Mouse (Mus musculus) hindbrain, embryonic 14.5 days (tissue): Measurements from ENCODE around the gene Casq2. TPM values are rescaled to one million over a fixed set of nuclear protein-coding genes. Genes with fewer than 3 reads are reported as not detected.
A peak's percentile ranks its signal among the peaks of the same experiment; 100 is the strongest.

Source experiments
- ATAC-seq: fragments of 200-750 bp; cut with Nextera tagmentation; 2 replicates; pipeline ENCODE4 v1.8.0; 2017; ENCODE audit warnings: moderate number of reproducible peaks, mild to moderate bottlenecking, moderate TSS enrichment, moderate library complexity; ENCODE audit not compliant: low FRiP score
- DNase-seq: peaks from one replicate; pipeline ENCODE4 v3.0.0-alpha.2; 2015; ENCODE audit warnings: low spot score
- H3K27ac ChIP-seq: fragments of 300-500 bp; sonication (generic); 2 replicates; pipeline ENCODE4 v1.5.1; 2014; ENCODE audit warnings: mild to moderate bottlenecking, moderate library complexity
- H3K27me3 ChIP-seq: fragments of 300-500 bp; sonication (generic); 2 replicates; pipeline ENCODE4 v1.6.1; 2014; ENCODE audit warnings: mild to moderate bottlenecking, low read length, mixed read lengths; ENCODE audit not compliant: control insufficient read depth, insufficient read depth
- H3K36me3 ChIP-seq: fragments of 300-500 bp; sonication (generic); replicated peaks from 2 replicates; pipeline ENCODE4 v1.6.1; 2014; ENCODE audit not compliant: control insufficient read depth, insufficient read depth
- H3K4me1 ChIP-seq: fragments of 300-500 bp; sonication (generic); replicated peaks from 2 replicates; pipeline ENCODE4 v1.6.1; 2014; ENCODE audit warnings: antibody characterized with exemption, low read length, mixed read lengths; ENCODE audit not compliant: control insufficient read depth, insufficient read depth
- H3K4me2 ChIP-seq: fragments of 300-500 bp; sonication (generic); replicated peaks from 2 replicates; pipeline ENCODE4 v1.6.1; 2014; ENCODE audit warnings: mild to moderate bottlenecking, moderate library complexity
- H3K4me3 ChIP-seq: fragments of 300-500 bp; sonication (generic); replicated peaks from 2 replicates; pipeline ENCODE4 v1.5.1; 2014; ENCODE audit warnings: mild to moderate bottlenecking, low read length
- H3K9ac ChIP-seq: fragments of 300-500 bp; sonication (generic); 2 replicates; pipeline ENCODE4 v1.6.1; 2014
- H3K9me3 ChIP-seq: fragments of 300-500 bp; sonication (generic); 2 replicates; pipeline ENCODE4 v1.6.1; 2016; ENCODE audit warnings: low read length; ENCODE audit not compliant: control insufficient read depth
- WGBS: fragments of 180-500 bp; shearing (Covaris S2); extraction: QIAGEN DNeasy Blood & Tissue Kit; methylation state at CpG from one replicate; pipeline ENCODE4 v1.1.7; 2014; 5-methylcytosine and 5-hydroxymethylcytosine counted together
- polyA plus RNA-seq: library from polyadenylated mRNA; unstranded; fragments of >200 nt; fragmentation: Nextera tagmentation; extraction: Ambion mirVana; gene quantifications from 2 replicates; pipeline ENCODE4 v1.2.1, GENCODE M21; 2014

Gene Casq2
- 0.16 and 0.32 TPM in 2 replicates for polyA plus RNA-seq

DNA sequence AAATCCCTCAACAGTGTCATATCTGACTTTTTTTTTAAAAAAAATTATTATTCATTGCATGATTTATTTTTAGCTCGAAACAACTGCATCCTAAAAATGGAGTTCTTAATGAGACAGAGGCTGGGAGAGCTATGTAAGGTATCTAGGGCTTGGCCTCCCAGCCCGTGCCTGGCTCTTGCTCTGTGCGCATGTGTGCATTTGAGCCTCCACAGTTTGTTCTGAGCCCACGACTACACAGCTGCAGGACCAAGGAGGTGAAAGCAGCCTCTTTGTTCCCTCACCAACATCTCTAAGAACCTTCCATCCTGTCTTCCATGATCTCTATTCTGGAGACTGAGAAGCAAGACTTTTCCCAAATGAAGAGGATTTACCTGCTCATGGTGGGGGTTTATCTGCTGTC lies at the start of gene Casq2:
TSS of gene Casq2 (plus strand) at position 133 of the 400 bp plus-strand sequence.
- no peaks in the 10 kb centered on the region for H3K9me3 ChIP-seq
- DNase-seq = no peak
- no peak within 1 kb of the TSS for H3K4me3 ChIP-seq
- H3K27me3 ChIP-seq = 0 out of 2 replicates have a peak, but pooled peaks cover 13% of the 10 kb centered on the region
- no peak within 1 kb of the TSS for H3K9ac ChIP-seq
- no peak within 1 kb of the TSS for H3K27ac ChIP-seq
- WGBS = 77% methylated on average over 4 of the region's 4 CpGs
- H3K4me2 ChIP-seq = no peak within 1 kb of the TSS
- no peak for ATAC-seq
- no peaks in the 10 kb centered on the region for H3K4me1 ChIP-seq
- H3K36me3 ChIP-seq = no peaks in the 10 kb centered on the region

DNA sequence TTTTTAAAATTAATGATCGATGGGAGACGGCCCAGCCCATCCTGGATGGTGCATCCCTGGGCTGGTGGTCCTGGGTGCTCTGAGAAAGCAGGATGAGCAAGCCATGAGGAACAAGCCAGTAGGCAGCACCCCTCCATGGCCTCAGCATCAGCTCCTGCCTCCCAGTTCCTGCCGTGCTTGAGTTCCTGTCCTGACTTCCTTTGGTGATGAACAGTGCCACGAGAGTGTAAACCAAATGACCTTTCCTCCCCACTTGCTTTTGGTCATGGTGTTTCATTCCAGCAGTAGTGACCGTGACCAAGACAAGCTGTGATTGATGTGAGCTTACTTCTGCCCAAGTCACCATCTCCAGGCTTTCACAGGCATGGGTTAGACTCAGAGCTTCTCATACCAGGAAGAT lies 48.4 kb upstream of the Casq2 start:
- H3K9ac ChIP-seq = no peak overlapping the region
- no peak for ATAC-seq
- H3K4me1 ChIP-seq = no peaks in the 10 kb centered on the region
- H3K4me2 ChIP-seq = no peak overlapping the region
- no peaks in the 10 kb centered on the region for H3K27me3 ChIP-seq
- no peaks in the 10 kb centered on the region for H3K36me3 ChIP-seq
- no peak overlapping the region for H3K4me3 ChIP-seq
- H3K27ac ChIP-seq = no peak overlapping the region
- WGBS = 88% methylated on average over 5 of the region's 5 CpGs
- DNase-seq = no peak
- 0 out of 2 replicates have a peak, but pooled peaks cover 6% of the 10 kb centered on the region for H3K9me3 ChIP-seq

DNA sequence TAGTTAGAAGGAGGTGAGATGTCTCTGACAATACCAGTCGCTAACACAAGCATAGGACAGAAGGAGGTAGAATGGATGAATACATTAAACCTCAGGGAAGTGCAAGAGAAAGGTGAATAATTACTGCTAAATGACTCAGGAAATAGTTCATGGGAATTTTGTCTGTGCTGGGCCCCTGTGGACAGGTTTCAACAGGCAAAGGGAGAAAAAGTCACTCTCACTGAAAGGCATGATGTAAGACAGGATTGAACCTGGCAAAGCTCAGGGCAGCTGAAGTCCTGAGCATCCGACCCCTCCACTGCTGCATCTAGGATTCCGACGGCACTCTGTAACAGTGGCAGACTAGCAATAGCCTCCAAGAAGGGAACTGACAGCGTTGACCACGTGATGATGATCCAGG lies 47.6 kb upstream of the Casq2 start:
- Histone ChIP-seq H3K9me3 (0 out of 2 replicates have a peak, but pooled peaks cover 6% of the 10 kb centered on the region), H3K9ac (no peak overlapping the region), H3K4me2 (no peak overlapping the region), H3K4me1 (no peaks in the 10 kb centered on the region), H3K27ac (no peak overlapping the region), H3K4me3 (no peak overlapping the region), H3K27me3 (no peaks in the 10 kb centered on the region), H3K36me3 (no peaks in the 10 kb centered on the region)
- WGBS = 75% methylated on average over 6 of the region's 6 CpGs
- no peak for DNase-seq
- no peak for ATAC-seq

DNA sequence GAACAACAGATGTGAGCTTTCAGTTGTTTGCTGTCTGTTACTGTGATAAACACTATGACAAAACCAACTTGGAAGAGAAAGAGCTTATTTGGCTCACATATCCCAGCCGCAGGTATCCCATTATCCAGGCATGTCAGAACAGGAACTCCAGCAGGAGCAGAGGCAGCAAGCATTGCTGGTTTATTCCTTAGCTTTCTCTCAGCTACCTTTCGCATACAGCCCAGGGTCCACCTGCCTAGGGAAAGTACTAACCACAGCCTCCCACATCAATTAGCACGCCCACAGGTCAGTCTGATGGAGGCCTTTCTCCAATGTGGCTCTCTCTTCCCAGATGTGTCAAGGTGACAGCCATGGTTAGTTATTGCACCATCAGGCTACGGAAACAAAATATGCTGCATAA lies 44.6 kb upstream of the Casq2 start:
- Histone ChIP-seq H3K27me3 (no peaks in the 10 kb centered on the region), H3K27ac (no peak overlapping the region), H3K4me3 (no peak overlapping the region), H3K9me3 (0 out of 2 replicates have a peak, but pooled peaks cover 6% of the 10 kb centered on the region), H3K9ac (no peak overlapping the region), H3K36me3 (no peaks in the 10 kb centered on the region), H3K4me1 (no peaks in the 10 kb centered on the region), H3K4me2 (no peak overlapping the region)
- WGBS = 92% methylated on average over 4 of the region's 4 CpGs
- ATAC-seq = no peak
- no peak for DNase-seq

DNA sequence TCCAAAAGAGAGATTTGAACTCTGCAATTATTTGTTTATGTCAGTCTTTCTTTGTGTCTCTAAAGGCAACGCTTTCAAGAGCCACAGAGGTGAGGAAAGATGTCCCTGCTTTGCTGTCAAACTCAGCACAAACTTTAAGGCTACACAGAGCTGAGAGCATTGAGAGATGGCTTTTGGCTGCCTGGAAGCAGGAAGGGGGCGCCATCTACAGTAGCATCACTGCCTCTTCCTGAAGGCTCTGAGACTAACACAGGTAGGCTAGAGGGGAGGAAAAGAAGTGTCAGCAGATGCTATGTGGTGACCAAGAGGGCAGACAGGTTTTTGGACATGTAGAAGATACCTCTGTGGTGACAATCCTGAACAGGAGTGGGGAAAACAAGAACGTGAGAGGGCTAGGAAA lies 41.1 kb upstream of the Casq2 start:
- H3K4me2 ChIP-seq = no peak overlapping the region
- H3K4me1 ChIP-seq = no peaks in the 10 kb centered on the region; the same call in 1 of the 2 replicates
- DNase-seq = no peak
- H3K36me3 ChIP-seq = no peaks in the 10 kb centered on the region
- no peaks in the 10 kb centered on the region for H3K27me3 ChIP-seq
- H3K27ac ChIP-seq = no peak overlapping the region
- WGBS = 43% methylated on average over 3 of the region's 3 CpGs
- H3K9me3 ChIP-seq = no peaks in the 10 kb centered on the region
- H3K9ac ChIP-seq = no peak overlapping the region
- no peak overlapping the region for H3K4me3 ChIP-seq
- no peak for ATAC-seq

DNA sequence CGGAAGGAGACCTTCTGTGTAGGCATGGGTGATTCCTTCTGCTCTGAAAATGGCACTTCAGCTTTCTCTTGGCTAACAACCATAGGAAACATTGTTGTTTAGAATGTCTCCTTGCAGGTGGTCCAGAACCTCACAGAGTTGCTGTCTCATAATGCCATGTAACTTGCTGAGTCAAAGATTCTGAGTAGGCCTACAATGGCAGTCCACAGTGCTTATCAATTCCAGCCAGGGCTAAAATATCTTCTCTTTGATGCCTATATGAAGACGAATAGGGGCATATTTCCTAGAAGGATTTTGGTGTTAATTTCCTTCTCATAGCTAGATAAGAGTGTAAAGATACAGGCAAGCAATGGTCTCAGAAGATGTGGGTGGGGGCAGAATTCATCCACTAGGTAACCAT lies 38.7 kb upstream of the Casq2 start:
- no peaks in the 10 kb centered on the region; the same call in 1 of the 2 replicates for H3K4me1 ChIP-seq
- no peaks in the 10 kb centered on the region for H3K9me3 ChIP-seq
- WGBS = 94% methylated on average over 2 of the region's 2 CpGs
- ATAC-seq (no peak), DNase-seq (no peak)
- H3K9ac ChIP-seq = no peak overlapping the region
- H3K36me3 ChIP-seq = no peaks in the 10 kb centered on the region
- H3K4me3 ChIP-seq = no peak overlapping the region
- H3K27ac ChIP-seq = no peak overlapping the region
- no peaks in the 10 kb centered on the region for H3K27me3 ChIP-seq
- no peak overlapping the region for H3K4me2 ChIP-seq

DNA sequence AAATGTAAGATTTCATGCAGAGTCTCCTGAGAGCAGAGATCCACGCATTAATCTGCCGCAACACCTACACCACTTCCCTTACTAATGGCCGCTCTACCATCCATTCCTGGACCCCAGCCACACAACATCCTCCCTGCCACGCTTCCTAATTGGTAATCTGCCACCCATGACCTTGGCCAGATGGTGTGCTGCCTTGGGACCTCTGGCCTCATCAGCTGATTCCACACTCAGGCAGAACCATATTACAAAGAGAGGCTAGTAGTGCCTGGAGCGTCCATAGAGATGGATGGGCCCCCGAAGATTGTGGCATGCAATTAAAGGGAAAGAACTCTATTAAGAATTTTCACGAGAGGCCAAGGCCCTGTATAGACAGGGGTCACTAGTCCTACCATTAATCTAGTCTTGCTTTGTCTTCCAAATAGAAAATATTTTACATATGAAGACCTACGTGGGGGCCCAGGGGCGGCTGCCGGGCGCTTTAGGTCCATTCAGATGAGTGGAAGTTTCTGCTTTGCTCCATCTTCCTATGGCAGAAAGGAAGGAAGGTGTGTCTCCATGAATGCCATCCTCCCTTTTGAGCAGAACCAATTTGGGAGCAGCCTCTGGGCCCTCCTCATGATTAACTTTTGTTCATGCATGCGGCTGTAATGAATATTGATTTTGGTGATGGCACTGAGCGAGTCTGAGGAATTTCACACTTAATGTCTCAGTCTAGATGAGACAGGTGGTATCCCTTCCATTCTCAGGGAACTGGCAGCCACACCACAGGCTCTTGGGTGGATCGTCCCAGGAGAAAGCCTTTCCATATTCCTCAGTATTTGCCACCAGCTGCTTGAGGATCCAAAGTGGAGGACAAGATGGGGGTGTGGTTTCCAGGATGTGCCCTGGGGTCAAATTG lies 36.8 kb upstream of the Casq2 start:
- no peaks in the 10 kb centered on the region; the same call in 1 of the 2 replicates for H3K4me1 ChIP-seq
- H3K36me3 ChIP-seq = no peaks in the 10 kb centered on the region
- no peaks in the 10 kb centered on the region for H3K27me3 ChIP-seq
- H3K27ac ChIP-seq = peak overlapping the region; percentile 61
- H3K9ac ChIP-seq = no peak overlapping the region
- DNase-seq (peak; percentile 55), ATAC-seq (peak; percentile 85)
- no peak overlapping the region for H3K4me2 ChIP-seq
- WGBS = 22% methylated on average over 14 of the region's 14 CpGs
- H3K9me3 ChIP-seq = no peaks in the 10 kb centered on the region
- no peak overlapping the region for H3K4me3 ChIP-seq

DNA sequence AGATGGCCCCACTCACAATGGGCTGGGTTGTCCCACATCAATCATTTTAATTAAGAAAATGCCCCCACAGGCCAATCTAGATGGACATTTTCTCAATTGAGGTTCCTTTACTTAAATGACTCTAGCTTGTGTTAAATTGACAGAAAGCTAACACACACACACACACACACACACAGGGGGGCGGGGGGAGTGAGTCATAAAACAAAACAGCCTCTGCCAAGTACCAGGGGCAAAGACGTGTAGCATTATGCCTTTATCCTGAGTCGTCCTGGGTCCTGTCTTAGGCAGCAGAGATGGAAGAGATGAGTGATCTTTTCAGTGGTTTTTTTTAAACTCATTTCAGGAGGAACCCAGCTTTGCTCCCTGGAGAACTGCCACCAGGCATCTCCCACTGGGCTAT lies 34.2 kb upstream of the Casq2 start:
- ATAC-seq (no peak), DNase-seq (no peak)
- Histone ChIP-seq H3K9me3 (no peaks in the 10 kb centered on the region), H3K27ac (no peak overlapping the region), H3K27me3 (no peaks in the 10 kb centered on the region), H3K4me3 (no peak overlapping the region), H3K36me3 (no peaks in the 10 kb centered on the region), H3K9ac (no peak overlapping the region), H3K4me2 (no peak overlapping the region), H3K4me1 (peaks cover 3% of the 10 kb centered on the region; the same call in 1 of the 2 replicates)
- 38% methylated on average over 3 of the region's 3 CpGs for WGBS

DNA sequence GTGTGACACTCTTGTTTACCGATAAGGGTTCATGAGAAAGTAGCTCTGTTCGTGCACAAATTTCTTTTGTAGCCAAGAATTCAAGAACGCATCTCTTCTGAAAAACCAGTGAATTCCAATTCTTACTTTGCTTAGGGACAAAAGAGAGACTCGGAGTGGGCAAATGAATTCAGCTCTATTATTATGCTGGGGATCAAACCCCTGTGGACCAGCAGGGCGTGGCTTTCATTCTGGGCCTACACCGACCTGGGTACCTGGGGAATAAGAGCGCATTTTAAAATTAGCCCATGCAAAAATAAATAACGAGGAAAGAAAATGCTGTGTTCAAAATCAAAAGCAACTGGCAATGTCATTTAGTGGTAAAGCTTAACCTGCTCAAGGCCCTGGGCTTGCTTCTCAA lies 32.9 kb upstream of the Casq2 start:
- no peaks in the 10 kb centered on the region for H3K36me3 ChIP-seq
- DNase-seq (no peak), ATAC-seq (no peak)
- no peak overlapping the region for H3K27ac ChIP-seq
- 14% methylated on average over 8 of the region's 8 CpGs for WGBS
- no peak overlapping the region for H3K9ac ChIP-seq
- no peaks in the 10 kb centered on the region for H3K9me3 ChIP-seq
- no peak overlapping the region for H3K4me2 ChIP-seq
- peaks cover 3% of the 10 kb centered on the region; the same call in 1 of the 2 replicates for H3K4me1 ChIP-seq
- H3K27me3 ChIP-seq = no peaks in the 10 kb centered on the region
- no peak overlapping the region for H3K4me3 ChIP-seq
